Mouse (Mus musculus) thymus, postnatal 36 days (tissue): ENCODE measurements at regions not wholly inside any gene's neighbourhood (a gene's known extent, or its start where the extent isn't known, plus 50 kb on each side); places are given as distances from the start of the nearest gene placed in this dataset.
"Not testable (repeated sequence)": the region's sequence is repeated elsewhere in the genome, so short reads cannot be mapped to it uniquely, and the experiment has no call there.

Source experiments
- DNase-seq, 2 experiments: peaks; one replicate each; pipeline ENCODE4 v3.0.0; 2022; ENCODE audit warnings: mixed read lengths in 2 of 2

GRCm38 (mm10) chr5:77809844-77810243, 402.0 kb upstream of the Igfbp7 start:
- no peak for DNase-seq

GRCm38 (mm10) chr5:77807726-77808125, 399.9 kb upstream of the Igfbp7 start:
- DNase-seq = peak in 1 of 2 experiments; percentile 5

- no peak for DNase-seq
Observed at GRCm38 (mm10) chr5:77806334-77807157, 398.7 kb upstream of the Igfbp7 start.

GRCm38 (mm10) chr5:77805796-77806195, 398.0 kb upstream of the Igfbp7 start:
- no peak for DNase-seq

GRCm38 (mm10) chr5:77805303-77805702, 397.5 kb upstream of the Igfbp7 start:
- DNase-seq = no peak

GRCm38 (mm10) chr5:77804113-77804512, 396.3 kb upstream of the Igfbp7 start:
- DNase-seq = no peak

GRCm38 (mm10) chr5:77803562-77803961, 395.7 kb upstream of the Igfbp7 start:
- DNase-seq = no peak

GRCm38 (mm10) chr5:77796960-77797359, 389.1 kb upstream of the Igfbp7 start:
- no peak for DNase-seq

- no peak for DNase-seq
Observed at GRCm38 (mm10) chr5:77795766-77796165, 387.9 kb upstream of the Igfbp7 start.

- DNase-seq = no peak
Observed at GRCm38 (mm10) chr5:77783953-77784352, 376.1 kb upstream of the Igfbp7 start.

GRCm38 (mm10) chr5:77762426-77763042, 354.7 kb upstream of the Igfbp7 start:
- DNase-seq = no peak

- no peak for DNase-seq
Observed at GRCm38 (mm10) chr5:77762013-77762412, 354.2 kb upstream of the Igfbp7 start.

- no peak for DNase-seq
Observed at GRCm38 (mm10) chr5:77748933-77749332, 341.1 kb upstream of the Igfbp7 start.

- DNase-seq = no peak
Observed at GRCm38 (mm10) chr5:77746604-77747003, 338.8 kb upstream of the Igfbp7 start.

GRCm38 (mm10) chr5:77743467-77743866, 335.6 kb upstream of the Igfbp7 start:
- no peak for DNase-seq

- not testable (repeated sequence) for DNase-seq
Observed at GRCm38 (mm10) chr5:77730286-77730685, 322.4 kb upstream of the Igfbp7 start.

GRCm38 (mm10) chr5:77681592-77681991, 273.8 kb upstream of the Igfbp7 start:
- no peak for DNase-seq

GRCm38 (mm10) chr5:77672073-77672924, 264.5 kb upstream of the Igfbp7 start:
- no peak for DNase-seq

GRCm38 (mm10) chr5:77663096-77663495, 255.3 kb upstream of the Igfbp7 start:
- no peak for DNase-seq

- no peak for DNase-seq
Observed at GRCm38 (mm10) chr5:77659016-77659415, 251.2 kb upstream of the Igfbp7 start.

GRCm38 (mm10) chr5:77644651-77645050, 236.8 kb upstream of the Igfbp7 start:
- no peak for DNase-seq

GRCm38 (mm10) chr5:77620402-77620801, 212.6 kb upstream of the Igfbp7 start:
- DNase-seq = no peak

- DNase-seq = no peak
Observed at GRCm38 (mm10) chr5:77610496-77610895, 202.7 kb upstream of the Igfbp7 start.
